Mouse (Mus musculus): ENCODE results near the gene Hist1h3f. TPM values are rescaled to one million over a fixed set of nuclear protein-coding genes. Genes with fewer than 3 reads are reported as not detected.
"Not testable (repeated sequence)": the region's sequence is repeated elsewhere in the genome, so short reads cannot be mapped to it uniquely, and the experiment has no call there.

Gene Hist1h3f
- polyA plus RNA-seq, 1 experiment from 2014 or later: 1.5 TPM

DNA sequence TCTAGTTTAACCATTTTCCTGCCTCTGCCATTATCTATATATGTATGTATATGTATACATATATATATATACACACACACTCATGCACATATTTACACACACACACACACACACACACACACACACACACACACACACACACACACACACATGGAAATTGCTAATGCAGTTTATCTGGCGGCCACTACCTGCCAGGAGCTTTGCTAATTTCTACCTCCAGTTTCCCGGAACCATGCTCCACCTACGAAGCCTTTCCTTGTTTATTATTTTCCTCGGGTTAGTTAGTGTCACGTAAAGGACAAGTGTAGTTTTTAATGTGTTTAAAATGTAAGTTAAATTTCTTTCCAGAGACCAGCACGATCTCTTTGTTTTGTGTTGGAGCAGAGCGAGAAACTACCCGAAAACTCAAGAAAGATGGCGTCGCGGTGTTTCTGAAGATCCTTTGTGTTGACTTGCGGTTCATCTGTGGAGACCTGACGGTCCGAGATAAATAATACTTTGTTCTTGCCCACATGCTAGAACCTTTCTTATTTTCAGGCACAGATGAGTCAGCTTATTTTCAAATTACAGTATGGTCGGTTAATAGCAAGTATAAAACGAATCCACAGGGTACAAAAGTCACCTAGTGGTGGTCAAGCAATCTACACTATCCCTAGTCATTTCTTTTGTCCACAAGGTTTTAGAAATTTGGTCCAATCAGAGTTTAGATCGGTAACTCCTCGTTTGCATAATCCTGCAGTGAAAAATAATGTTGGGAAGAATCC lies 19.0 kb downstream of the Hist1h3f start:
- WGBS: 4% methylated on average over 18 of the region's 18 CpGs
- peak; percentile 49 for DNase-seq (ENCODE audit: low spot score)

DNA sequence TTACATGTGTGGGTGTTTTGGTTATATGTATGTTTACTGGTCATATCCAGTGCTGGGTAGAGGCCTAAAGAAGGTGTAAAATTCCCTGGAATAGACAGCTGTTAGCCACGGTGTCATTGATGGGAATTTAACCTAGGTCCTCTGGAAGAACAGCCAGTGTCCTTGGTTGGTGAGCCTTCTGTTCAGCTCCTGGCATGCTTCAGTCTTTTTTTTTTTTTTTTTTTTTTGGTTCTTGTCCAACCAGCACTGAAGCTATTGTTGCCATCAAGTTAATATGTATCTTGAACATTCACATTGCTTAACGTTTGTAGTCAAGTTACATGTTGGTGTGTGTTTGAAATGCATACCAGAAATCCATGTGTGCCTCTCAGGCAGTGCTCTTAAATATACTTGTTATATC lies 20.6 kb downstream of the Hist1h3f start:
- no peak overlapping the region for H3K4me3 ChIP-seq
- H3K4me1 ChIP-seq: peaks cover 4% of the 10 kb centered on the region
- 92% methylated on average over 2 of the region's 2 CpGs for whole genome bisulfite sequencing
- H3K27ac ChIP-seq (replicated peaks): peak overlapping the region; percentile 97
- H3K36me3 ChIP-seq: no peaks in the 10 kb centered on the region
- H3K9me3 ChIP-seq (replicated peaks): no peaks in the 10 kb centered on the region
- no peaks in the 10 kb centered on the region for H3K27me3 ChIP-seq (ENCODE audit: low read depth, poor library complexity, severe bottlenecking)
- no peak for DNase-seq (ENCODE audit: low spot score)

More for the DNA sequence above, 19.0 kb downstream of the Hist1h3f start:
- no peaks in the 10 kb centered on the region for H3K9me3 ChIP-seq (replicated peaks)
- peak overlapping the region; percentile 52 for H3K4me3 ChIP-seq
- no peaks in the 10 kb centered on the region for H3K36me3 ChIP-seq
- H3K27ac ChIP-seq (replicated peaks): peak overlapping the region; percentile 97
- peaks cover 3% of the 10 kb centered on the region for H3K4me1 ChIP-seq
- no peaks in the 10 kb centered on the region for H3K27me3 ChIP-seq (ENCODE audit: low read depth, poor library complexity, severe bottlenecking)

DNA sequence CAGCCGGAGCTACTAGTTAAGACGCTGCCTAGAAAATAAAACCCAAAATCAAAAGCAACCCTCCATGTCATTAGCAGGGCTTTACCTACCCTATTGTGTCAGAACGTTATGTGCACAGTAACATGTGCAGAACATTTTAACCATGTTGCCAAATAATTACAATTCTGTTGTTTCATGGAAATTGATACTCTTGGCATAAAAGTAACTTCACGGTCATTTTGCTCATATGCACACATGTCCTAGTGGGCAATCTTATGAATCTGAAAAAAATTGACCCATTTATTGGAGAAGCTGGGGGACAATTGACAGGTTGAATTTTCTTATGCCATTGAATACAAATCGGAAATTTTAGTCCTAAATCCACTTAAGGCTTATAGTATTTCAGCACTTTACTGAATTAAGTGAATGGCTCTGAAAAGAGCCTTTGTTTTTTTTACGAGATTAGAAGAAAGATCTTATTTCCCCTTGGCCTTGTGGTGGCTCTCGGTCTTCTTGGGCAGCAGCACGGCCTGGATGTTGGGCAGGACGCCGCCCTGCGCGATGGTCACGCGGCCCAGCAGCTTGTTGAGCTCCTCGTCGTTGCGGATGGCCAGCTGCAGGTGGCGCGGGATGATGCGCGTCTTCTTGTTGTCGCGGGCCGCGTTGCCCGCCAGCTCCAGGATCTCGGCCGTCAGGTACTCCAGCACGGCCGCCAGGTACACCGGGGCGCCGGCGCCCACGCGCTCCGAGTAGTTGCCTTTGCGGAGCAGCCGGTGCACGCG lies 26.6 kb downstream of the Hist1h3f start:
- Histone ChIP-seq H3K4me3 (peak overlapping the region; percentile 57), H3K27ac (replicated peaks) (peak overlapping the region; percentile 97), H3K4me1 (peaks cover 29% of the 10 kb centered on the region)
- WGBS: 2% methylated on average over 28 of the region's 41 CpGs
- not testable (repeated sequence) for H3K36me3 ChIP-seq; H3K9me3 ChIP-seq (replicated peaks); H3K27me3 ChIP-seq (ENCODE audit: low read depth, poor library complexity, severe bottlenecking); DNase-seq (ENCODE audit: low spot score)

DNA sequence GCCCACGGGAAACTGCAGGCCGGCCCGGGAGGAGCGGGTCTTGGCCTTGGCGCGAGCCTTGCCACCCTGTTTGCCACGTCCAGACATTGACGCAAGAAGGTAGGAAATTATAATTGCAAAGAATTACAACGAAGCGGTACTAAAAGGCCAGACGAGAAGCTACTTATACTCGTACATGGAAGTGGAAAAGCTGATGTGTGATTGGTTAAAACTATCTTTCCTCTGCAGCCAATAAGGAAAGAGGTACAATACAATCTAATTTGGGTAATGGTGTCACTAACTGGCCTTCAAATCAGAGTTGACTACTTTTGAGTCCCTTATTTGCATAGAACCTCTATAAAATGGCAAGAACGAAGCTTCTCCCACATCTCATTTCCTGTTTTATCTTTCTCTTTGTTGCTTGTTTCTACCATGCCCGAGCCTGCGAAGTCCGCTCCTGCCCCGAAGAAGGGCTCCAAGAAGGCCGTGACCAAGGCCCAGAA lies 27.2 kb downstream of the Hist1h3f start, which contains the start of the genes Hist1h2ae and Hist1h2bg:
Hist1h2ae (minus strand) TSS at position 199 of the 482 bp plus-strand sequence.
Hist1h2bg (plus strand) TSS at position 375 of the 482 bp plus-strand sequence.
- WGBS: under 1% methylated on average over 18 of the region's 18 CpGs
- Histone ChIP-seq H3K4me3 (peak within 1 kb of the TSS; percentile 57), H3K36me3 (no peaks in the 10 kb centered on the region), H3K4me1 (peaks cover 31% of the 10 kb centered on the region), H3K9me3 (replicated peaks) (no peaks in the 10 kb centered on the region), H3K27ac (replicated peaks) (peak within 1 kb of the TSS; percentile 97), H3K27me3 (ENCODE audit: low read depth, poor library complexity, severe bottlenecking) (no peaks in the 10 kb centered on the region)
- peak; percentile 75 for DNase-seq (ENCODE audit: low spot score)

DNA sequence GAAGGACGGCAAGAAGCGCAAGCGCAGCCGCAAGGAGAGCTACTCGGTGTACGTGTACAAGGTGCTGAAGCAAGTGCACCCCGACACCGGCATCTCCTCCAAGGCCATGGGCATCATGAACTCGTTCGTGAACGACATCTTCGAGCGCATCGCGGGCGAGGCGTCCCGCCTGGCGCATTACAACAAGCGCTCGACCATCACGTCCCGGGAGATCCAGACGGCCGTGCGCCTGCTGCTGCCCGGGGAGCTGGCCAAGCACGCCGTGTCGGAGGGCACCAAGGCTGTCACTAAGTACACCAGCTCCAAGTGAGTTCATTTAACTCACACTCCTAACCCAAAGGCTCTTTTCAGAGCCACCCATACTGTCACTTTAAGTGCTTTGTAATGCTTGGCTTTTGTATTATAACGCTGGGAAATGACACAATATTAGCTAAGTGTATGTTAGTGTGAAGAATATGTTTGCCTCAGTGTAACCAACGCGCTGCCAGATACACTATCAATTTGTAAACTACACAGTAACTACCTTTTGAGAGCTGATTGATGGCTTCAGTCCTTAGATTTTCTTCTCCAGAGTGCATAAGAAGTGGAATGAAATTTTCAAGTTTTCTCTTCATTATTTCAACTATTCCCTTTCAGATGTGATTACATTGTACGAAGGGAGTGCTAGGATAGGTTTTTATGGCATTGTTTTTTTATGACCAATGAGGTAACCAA lies 27.8 kb downstream of the Hist1h3f start:
- H3K4me1 ChIP-seq: peaks cover 37% of the 10 kb centered on the region
- DNase-seq (ENCODE audit: low spot score); H3K36me3 ChIP-seq; H3K27me3 ChIP-seq (ENCODE audit: low read depth, poor library complexity, severe bottlenecking); H3K9me3 ChIP-seq (replicated peaks): not testable (repeated sequence)
- under 1% methylated on average over 14 of the region's 34 CpGs for WGBS
- H3K4me3 ChIP-seq: peak overlapping the region; percentile 57
- H3K27ac ChIP-seq (replicated peaks): peak overlapping the region; percentile 97

DNA sequence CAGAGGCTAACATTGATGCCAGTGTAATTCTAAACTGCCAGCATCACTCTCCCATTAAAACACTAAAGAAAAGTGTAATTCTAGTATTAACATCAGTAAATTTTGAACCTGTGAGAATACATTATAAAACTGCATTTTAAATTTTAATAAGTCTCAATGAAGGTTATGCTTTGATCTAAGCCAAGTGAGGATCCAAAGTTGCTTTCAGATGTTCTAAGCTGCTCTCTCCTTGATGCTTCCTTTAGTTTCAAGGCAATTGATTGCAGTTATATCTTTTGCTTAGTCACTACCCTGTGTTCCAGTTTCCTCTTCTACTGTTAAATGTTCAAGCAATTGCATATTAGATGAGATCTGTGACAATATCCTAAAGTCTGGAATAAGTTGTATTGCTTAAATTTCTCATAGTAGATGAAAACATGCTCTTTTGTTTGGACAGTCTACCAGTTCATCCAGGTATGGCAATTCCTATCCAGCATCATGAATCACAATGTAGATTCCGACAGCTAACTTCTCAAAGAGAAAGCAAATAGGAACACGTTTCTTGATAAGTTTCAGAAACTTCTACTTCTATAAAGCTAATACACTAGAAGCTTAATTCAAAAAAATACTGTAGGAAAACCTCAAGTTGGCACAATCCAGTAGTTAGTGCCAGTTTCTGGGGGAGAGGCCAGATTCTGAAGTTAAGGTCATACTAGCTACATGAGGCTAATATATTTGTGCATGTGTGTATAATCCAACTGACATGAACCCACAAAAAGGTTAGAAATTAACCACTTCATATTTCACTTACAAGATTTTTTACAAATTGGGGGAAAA lies 28.6 kb downstream of the Hist1h3f start:
- H3K4me1 ChIP-seq: peaks cover 44% of the 10 kb centered on the region
- H3K27me3 ChIP-seq (ENCODE audit: low read depth, poor library complexity, severe bottlenecking): no peaks in the 10 kb centered on the region
- no peaks in the 10 kb centered on the region for H3K36me3 ChIP-seq
- 33% methylated on average over 2 of the region's 2 CpGs for WGBS
- no peaks in the 10 kb centered on the region for H3K9me3 ChIP-seq (replicated peaks)
- DNase-seq (ENCODE audit: low spot score): no peak
- peak overlapping the region; percentile 97 for H3K27ac ChIP-seq (replicated peaks)
- H3K4me3 ChIP-seq: peak overlapping the region; percentile 57

DNA sequence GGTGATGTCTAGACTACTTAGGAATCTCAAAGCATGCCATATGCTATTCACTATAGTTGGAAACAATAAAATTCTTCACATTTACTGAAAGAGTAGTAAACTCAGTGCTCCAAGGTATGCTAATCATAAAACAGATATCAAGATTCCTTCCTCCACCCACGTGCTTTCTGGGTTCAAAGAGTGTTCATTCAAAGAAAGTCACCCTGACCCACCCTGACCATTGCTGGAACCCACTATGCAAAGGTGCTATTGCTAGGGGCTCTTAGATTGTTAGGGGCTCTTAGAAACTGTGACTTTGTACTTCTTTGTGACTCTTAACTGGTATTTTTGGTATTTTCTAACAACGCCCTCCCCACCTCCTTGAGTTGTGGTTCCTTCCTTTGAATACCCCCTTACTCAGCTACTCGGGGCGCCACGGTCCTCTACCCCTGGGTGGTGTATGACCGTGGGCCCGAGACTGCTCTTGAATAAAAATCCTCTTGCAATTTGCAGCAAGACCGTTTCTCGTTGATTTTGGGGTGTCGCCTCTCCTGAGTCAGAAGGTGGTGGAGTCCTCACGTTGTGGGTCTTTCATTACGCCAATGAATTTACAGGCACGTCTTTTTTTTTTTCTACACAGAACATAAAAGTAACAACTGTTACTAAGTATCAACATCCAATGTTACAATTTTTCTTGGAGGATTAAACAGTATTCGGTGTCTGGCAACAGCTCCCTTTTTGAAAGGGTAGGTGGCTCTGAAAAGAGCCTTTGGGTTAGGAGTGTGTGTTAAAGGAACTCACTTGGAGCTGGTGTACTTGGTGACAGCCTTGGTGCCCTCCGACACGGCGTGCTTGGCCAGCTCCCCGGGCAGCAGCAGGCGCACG lies 29.4 kb downstream of the Hist1h3f start:
- WGBS: 10% methylated on average over 20 of the region's 20 CpGs

DNA sequence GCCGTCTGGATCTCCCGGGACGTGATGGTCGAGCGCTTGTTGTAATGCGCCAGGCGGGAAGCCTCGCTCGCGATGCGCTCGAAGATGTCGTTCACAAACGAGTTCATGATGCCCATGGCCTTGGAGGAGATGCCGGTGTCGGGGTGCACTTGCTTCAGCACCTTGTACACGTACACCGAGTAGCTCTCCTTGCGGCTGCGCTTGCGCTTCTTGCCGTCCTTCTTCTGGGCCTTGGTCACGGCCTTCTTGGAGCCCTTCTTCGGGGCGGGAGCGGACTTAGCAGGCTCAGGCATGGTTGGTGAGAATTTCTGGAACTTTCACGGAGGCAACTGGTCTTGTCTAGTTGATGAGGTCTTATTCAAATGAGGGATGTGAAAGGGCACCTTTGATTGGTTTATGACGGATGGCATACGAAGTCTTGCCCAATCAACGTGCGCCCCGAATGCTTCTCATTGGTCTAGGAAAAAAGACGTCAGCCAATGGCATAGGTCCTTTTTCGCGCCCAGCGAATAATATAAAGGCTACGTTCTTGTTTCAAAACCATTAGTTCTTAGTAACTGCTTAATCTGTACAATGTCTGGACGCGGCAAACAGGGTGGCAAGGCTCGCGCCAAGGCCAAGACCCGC lies 30.2 kb downstream of the Hist1h3f start, which contains the start of the genes Hist1h2bf and Hist1h2ad:
Hist1h2bf (minus strand) TSS at position 299 of the 627 bp plus-strand sequence.
Hist1h2ad (plus strand) TSS at position 484 of the 627 bp plus-strand sequence.
- not testable (repeated sequence) for H3K36me3 ChIP-seq; H3K9me3 ChIP-seq (replicated peaks); H3K27me3 ChIP-seq (ENCODE audit: low read depth, poor library complexity, severe bottlenecking)
- peak within 1 kb of the TSS; percentile 61 for H3K4me3 ChIP-seq
- DNase-seq (ENCODE audit: low spot score): peak; percentile 90
- peak within 1 kb of the TSS; percentile 97 for H3K27ac ChIP-seq (replicated peaks)
- peaks cover 49% of the 10 kb centered on the region for H3K4me1 ChIP-seq
- 1% methylated on average over 42 of the region's 42 CpGs for WGBS

More for the DNA sequence above, 29.4 kb downstream of the Hist1h3f start:
- H3K4me1 ChIP-seq: peaks cover 49% of the 10 kb centered on the region
- H3K4me3 ChIP-seq: peak overlapping the region; percentile 57
- not testable (repeated sequence) for H3K27me3 ChIP-seq (ENCODE audit: low read depth, poor library complexity, severe bottlenecking); H3K9me3 ChIP-seq (replicated peaks); H3K36me3 ChIP-seq; DNase-seq (ENCODE audit: low spot score)
- H3K27ac ChIP-seq (replicated peaks): peak overlapping the region; percentile 97

DNA sequence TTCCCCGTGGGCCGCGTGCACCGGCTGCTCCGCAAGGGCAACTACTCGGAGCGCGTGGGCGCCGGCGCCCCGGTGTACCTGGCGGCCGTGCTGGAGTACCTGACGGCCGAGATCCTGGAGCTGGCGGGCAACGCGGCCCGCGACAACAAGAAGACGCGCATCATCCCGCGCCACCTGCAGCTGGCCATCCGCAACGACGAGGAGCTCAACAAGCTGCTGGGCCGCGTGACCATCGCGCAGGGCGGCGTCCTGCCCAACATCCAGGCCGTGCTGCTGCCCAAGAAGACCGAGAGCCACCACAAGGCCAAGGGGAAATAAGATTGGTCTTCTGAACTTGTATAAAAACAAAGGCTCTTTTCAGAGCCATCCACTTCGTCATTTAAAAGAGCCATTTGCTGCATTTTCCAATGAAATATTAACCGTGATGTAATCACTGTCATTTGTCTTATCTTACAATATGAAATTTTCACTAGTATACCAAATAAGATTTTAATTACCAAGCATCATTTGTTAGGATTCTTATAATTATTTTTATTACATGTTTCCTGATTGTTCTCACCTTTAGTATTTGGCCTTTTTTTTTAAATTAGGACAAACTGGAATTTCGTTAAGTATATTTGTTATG lies 30.8 kb downstream of the Hist1h3f start:
- H3K9me3 ChIP-seq (replicated peaks); H3K27me3 ChIP-seq (ENCODE audit: low read depth, poor library complexity, severe bottlenecking); H3K36me3 ChIP-seq; DNase-seq (ENCODE audit: low spot score): not testable (repeated sequence)
- peak overlapping the region; percentile 97 for H3K27ac ChIP-seq (replicated peaks)
- peaks cover 46% of the 10 kb centered on the region for H3K4me1 ChIP-seq
- WGBS: 0% methylated on average over 8 of the region's 39 CpGs
- peak overlapping the region; percentile 61 for H3K4me3 ChIP-seq

DNA sequence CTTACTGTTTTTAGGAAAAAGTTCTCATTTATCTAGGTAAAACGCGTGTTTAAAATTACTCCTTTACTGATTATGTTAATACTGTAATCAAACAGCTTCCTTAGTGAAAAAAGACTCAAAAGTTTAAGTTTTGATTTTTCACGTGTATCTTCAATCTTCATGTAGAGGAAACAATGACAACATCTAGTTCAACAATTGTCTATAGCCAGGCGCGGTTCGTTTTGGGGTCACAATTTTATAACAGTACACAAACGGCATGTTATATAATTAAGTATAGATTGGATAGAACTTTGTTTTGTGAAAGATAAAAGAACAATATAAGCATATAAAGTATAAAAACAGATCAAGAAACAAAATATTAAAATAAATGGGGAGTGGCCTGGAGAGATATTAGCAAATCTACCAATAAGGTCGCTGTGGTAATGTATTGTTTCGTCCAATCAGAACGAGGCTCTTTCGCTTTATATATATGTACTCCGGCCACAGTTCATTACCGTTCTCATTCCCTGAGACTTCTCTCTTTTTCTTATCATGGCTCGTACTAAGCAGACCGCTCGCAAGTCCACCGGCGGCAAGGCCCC lies 31.5 kb downstream of the Hist1h3f start, which contains the start of gene Hist1h3d:
Hist1h3d (plus strand) TSS at position 493 of the 581 bp plus-strand sequence.
- under 1% methylated on average over 18 of the region's 18 CpGs for WGBS
- DNase-seq (ENCODE audit: low spot score): peak; percentile 64
- peaks cover 39% of the 10 kb centered on the region for H3K4me1 ChIP-seq

More for the DNA sequence above, 31.5 kb downstream of the Hist1h3f start, which contains the start of gene Hist1h3d:
- Histone ChIP-seq H3K27me3 (ENCODE audit: low read depth, poor library complexity, severe bottlenecking) (no peaks in the 10 kb centered on the region), H3K4me3 (peak within 1 kb of the TSS; percentile 61), H3K9me3 (replicated peaks) (no peaks in the 10 kb centered on the region), H3K27ac (replicated peaks) (peak within 1 kb of the TSS; percentile 92), H3K36me3 (no peaks in the 10 kb centered on the region)

Measured in midbrain, embryonic 10.5 days (tissue).